Mouse (Mus musculus): Measurements from ENCODE around the gene Cdkal1.

GRCm38 (mm10) chr13:29194946-29195345, 660.5 kb downstream of the Cdkal1 start:
- TF ChIP-seq CTCF (IDR thresholded peaks at IDR 0.05; ENCODE audit: extremely low read depth, insufficient read depth, low read length) (no peak), POLR2A (IDR thresholded peaks at IDR 0.05; ENCODE audit: extremely low read depth, insufficient read depth, low read length) (no peak)
